Mouse (Mus musculus) cerebellum, postnatal 25 days (tissue): ENCODE results near the gene Inha.
A peak's percentile ranks its signal among the peaks of the same experiment; 100 is the strongest.

Experiments used
- DNase-seq, 2 experiments: peaks; one replicate each; pipeline ENCODE4 v3.0.0; 2021; ENCODE audit warnings: mixed read lengths in 2 of 2

The Inha gene

DNA sequence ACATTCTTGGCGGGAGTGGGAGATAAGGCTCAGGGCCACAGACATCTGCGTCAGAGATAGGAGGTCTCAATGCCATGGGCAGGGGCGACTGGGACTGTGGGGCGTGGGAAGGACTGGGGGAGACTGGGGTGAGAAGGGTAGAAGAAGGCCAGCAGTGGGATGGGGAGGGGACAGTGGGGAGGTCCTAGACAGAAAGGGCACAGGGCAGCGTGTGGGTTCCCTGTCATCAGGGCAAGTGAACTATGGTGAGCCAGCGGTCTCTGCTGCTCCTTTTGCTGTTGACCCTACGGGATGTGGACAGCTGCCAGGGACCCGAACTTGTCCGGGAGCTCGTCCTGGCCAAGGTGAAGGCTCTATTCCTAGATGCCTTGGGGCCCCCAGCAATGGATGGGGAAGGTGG, at the start of gene Inha:
Gene Inha (plus strand): TSS at position 72 of the 400 bp plus-strand sequence.
- peak in 1 of 2 experiments; percentile 43 for DNase-seq

DNA sequence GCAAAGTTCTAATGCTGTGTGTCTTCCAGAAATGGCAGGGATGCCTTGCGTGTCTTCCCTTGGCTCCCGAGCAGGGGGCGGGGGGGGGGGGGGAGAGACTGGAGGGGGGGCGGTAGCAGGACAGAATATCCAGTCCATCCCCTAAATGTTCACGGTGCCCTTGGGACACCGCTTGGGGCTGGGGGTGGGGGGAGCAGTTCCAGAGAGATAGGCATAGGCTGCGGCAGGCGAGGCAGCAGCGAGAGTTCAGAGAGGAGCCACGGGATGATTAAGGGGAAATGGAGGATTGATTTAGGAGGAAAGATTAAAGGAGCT, 49.2 kb upstream of the Inha start:
- no peak for DNase-seq

DNA sequence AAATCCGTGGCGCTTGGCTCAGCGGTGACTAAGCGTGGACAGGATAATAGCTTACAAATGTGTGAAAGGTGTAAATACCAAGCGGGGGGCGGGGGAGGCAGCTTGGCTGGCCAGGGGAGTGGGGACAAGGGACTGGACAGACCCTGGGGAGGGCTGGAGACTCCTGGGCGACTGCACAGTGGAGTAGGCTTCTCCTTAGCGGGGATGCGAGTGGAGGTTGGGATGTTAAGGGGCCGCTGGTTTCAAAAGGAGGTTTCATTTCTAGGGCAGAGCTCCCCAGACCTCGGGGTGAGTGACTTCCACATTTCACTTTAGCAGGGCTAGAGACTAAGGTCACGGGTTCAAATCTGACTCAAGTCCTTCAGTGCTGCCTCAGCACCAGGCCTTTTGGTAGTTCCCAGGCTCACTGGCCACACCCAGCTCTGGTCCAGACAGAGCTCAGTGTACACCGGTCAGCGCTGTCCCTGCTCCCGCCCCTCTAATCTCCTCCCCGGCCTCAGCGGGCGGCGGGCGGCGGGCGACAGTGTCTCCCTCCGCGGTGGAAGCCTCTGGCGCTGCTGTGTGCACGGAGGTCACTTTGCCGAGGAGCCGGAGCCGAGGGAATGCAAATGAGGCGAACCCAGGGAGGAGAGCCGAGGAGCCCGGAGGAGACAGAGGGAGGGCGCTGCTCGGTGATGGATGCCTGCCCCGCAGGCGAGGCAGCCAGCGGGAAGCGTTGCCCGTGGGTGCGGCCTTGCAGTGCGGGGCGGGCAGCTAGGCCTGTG, 48.7 kb upstream of the Inha start:
- peak; percentile 59 for DNase-seq

DNA sequence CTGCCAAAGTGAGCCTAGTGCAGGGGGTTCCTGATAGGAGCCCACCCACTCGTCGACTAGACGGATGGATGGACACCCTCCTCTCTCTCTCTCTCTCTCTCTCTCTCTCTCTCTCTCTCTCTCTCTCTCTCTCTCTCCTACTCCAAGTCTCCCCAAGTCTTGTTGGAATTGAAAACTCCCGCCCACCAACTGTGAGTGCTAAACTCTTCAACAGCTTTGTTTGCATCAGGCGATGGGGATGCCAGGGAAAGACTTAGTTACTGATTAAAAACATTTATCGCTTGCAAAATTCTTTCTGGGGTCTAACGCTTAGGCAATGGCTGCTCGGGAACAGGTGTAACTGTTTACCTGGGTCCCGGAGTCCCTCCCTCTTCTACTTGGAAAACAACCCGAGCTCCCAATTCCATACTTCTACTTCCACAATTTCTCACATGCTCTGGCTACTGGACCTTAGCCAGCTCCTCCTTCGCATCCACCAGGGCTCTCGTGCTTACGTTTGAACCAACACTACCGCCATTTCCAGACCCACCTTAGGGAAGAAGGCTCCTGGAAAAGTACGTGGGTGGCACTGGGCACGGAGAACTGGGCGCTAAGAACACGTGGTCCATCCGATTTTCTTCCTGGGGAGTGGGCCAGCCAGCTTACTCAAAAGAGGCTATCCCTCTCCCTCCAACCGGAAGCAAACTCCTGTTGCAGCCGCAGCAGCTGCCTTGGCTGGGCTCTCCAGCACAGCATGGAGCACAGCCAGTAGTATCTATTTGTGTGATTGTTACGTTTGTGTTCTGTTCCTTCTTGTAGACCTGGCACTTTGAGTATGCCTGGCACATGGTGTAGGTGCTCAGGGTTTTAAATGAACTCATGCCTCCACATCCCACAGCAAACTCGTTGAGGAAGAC, 47.8 kb upstream of the Inha start:
- DNase-seq, result peak in 1 of 2 experiments; percentile 44

DNA sequence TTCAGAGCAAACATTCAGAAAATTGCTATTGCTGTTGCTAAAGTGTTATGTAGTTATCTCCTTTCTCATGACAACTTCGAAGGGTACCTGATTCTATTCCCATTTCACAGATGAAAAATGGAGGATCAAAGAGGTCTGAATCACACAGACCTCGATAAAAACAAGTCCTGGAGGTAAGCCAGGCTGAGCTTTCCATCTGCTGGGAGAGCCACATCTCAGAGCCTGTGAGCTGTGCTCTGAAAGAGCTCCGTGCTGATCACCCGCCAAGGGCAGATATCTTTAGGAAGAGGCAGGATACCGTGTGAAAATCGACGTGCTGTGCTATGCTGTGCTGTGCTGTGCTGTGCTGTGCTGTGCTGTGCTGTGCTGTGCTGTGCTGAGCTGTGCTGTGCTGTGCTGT, 46.6 kb upstream of the Inha start:
- peak; percentile 28 to 58 for DNase-seq

DNA sequence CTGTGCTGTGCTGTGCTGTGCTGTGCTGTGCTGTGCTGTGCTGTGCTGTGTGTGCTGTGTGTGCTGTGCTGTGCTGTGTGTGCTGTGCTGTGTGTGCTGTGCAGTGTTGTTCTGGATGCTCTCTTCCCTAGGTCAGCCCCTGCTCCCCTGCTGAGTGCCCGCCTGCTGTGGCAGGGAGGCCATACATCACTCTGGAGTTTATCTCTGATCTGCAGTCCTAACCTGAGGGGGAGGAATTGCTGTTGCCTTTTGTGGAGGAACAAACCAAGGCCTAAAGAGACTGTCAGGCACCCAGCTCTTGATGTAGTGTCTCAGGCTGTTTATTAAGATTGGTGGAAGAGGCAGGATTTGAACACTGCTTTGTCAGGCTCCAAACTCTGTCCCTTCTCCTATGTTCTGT, 44.2 kb upstream of the Inha start:
- DNase-seq, result no peak

DNA sequence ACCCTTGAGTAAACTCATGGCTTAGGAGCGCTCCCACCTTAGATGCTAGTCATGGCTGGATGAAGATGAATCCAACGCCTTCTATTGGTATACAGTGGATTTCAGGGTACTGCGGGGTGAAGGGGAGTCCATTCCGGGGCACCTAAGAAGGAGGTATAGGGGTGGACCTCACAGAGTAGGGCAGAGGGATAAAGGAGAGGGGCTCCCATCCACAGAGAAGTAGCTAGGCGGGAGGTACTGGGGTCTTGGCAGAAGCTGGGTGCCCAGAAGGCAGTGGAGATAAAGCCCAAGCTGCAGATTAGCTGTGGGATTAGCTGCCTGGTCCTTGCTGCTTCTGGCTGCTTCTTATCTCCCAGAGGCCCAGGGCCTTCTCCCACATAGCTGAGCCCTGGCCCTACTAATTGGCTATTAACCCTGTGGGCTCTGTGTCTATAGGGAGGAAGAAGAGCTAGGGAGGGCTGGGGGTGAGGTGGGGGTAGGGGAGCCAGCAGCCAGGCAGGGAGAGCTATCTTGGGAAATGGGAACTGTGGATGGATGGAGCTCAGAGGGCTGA, 43.1 kb upstream of the Inha start:
- DNase-seq, result no peak

DNA sequence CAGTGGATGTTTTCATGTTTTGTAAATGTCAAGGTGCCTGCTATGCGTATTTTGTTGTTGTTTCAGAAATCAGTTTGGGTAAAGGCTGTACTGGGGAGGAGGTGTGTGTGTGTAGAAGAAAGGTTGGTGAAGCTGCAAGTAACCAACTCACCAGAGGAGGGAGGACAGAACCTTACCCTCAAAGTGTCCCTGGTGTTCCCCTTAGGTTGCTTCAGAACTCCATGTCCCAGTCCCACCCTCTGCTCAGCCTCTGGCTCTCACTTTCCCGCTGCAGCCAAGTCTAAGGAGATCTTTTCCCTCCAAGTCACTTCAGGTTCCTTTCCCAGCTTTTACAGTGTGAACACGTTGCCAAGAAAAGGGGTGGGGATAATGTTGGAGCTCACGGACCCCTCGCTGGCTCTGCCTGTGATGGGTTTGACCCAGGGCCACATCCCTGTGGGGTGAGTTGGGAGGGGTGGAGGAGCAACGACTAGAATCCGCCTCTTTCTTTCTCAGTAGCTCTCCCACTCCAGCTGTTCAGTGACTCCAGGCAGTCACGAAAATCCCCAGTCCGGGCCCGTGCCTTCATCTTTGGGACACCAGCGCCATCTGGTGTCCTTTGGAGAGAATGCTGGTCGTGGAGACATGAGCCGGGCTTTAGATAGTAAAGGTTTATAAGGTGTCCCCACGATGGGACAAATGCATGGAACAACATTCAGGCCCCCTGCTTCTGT, 39.5 kb upstream of the Inha start:
- DNase-seq, result peak; percentile 89

DNA sequence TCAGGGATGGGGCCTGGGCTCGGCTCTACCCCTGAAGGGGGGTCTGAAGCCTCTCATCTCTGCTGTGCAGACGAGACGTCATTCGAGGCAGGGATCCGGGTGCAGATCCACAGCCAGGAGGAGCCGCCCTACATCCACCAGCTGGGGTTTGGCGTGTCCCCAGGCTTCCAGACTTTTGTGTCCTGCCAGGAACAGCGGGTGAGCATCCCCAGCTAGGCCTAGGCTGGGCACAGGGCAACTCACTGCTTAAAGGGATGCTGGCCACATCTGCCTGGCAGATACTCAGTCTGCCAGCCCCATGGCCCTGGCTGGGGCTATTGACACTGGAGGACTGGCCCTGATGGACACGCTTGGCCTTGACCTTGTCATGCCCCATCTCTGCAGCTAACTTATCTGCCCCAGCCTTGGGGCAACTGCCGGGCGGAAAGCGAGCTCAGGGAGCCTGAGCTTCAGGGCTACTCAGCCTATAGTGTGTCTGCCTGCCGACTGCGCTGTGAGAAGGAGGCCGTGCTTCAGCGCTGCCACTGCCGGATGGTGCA, 37.5 kb upstream of the Inha start:
- no peak for DNase-seq

DNA sequence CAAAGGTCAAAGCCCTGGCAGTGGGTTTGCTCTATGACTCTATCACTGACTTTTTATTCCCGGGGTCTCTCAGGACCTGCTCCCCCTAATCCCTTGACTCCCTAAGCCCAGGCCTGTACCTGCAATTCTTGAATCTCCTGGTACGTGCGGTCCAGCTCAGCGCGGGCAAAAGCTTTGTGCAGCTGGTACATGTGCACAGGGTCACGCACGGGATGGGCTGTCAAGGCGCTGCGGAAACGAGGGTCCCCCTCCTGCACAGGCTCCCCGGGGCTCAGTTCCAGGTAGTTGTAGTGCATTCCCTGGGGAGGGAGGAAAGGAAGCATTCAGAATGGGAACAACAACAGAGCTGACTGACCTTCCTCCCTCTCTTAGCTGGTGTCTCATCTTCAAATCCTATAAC, 30.4 kb upstream of the Inha start:
- no peak for DNase-seq

DNA sequence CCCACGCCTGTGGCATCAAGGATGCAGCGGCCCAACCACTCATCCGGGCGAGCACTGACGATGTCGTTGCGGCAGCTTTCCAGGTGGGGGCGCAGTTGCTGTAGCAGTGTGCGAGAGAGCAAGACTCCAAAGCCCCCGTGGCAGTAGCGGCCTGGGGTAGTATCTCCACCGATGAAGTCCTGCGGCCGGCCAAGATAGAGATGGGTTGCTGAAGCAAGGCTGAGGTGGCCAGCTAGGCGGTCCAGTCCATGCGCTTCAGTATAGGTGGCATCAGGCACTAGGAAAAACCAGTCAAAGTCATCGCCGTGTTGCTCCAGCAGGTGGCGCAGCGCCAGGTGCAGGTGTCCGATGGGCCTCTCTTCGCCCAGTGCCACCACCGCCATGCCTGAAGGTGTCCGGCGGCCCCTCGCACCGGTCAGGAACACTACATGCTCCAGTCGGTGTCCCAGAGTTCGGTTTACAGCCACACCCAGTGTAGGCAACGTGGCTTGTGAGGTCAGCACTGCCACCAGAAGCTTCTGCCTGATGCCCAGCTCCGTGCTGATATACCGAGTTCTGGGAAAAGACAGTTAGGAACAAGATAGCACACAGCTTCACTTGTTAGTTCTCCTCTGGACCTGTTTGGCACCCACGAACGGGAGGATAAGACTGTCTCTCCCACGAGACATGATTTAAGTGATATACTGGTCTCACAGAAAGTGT, 29.5 kb upstream of the Inha start:
- DNase-seq, result peak; percentile 97

DNA sequence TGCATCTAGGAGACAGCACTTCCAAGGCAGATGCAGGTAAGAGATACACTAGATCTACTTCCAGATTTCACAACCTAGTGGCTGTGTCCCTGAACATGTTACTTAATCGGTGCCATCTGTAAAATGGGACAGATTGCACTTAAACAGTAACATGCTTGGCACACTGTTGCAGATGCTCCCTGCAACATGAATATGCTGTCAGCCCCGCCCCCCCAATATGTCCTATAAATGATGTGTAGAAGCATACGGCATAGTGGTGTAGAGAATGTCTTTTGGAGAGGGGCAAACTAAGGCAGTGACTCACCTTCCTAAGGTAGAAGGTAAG, 28.9 kb upstream of the Inha start:
- DNase-seq, result no peak

DNA sequence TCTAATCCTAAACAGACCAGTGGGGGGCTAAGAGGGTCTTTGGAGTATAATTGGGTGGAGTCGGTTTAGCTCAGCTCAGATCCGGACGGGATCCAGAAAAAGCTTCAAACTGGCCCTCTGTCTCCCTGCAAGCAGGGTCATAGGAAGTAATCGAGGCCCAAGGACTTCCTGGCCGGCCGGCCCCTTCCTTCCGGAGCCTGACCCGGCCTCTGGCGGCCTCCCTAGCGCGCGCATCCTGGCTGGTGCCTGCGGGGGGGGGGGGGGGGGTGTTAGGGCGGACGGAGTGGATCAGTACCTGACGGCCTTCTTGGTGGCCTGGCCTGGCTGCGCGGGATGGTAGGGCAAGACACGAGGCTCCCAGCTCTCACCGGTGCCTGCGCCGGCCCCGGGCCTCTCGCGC, 28.4 kb upstream of the Inha start:
- no peak for DNase-seq

DNA sequence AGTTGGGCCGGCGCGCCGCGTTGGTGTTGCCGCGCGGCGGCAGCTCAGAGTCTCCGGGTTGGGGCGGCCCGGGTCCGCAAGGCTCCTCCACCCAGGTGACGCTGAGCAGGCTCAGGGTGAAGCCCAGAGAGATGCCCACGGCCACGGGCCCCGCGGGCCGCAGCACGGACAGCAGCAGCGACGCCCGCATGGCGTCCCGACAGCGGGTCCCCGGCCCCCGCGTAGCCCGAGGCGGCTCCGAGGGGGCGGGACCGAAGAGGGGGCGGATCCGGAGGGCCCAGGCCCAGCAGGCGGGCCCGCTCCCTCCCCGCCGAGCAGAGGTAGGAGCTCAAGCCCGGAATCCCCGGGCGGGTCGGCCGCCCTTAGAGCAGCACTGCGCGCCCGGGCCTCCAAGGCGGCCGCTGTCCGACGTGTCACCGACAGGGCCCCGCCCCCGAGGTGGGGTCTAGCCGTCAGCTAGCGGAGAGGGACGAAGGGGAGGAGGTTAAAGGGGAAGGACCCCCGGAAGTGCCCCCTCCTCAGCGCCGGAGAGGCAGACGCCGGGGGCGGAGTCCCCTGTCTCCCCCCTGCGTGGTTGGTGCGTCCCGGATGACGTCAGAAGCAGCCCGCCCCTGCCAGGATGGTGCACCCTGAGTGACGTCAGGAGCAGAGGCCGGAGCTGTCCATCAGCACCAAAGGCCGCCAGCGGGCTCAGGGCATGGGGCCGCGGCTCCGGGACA, 27.8 kb upstream of the Inha start, which contains the start of the genes Chpf and Tmem198:
Gene Chpf (minus strand): TSS at position 392 of the 719 bp plus-strand sequence.
Gene Tmem198 (plus strand): TSS at position 617 of the 719 bp plus-strand sequence.
- peak; percentile 98 for DNase-seq

DNA sequence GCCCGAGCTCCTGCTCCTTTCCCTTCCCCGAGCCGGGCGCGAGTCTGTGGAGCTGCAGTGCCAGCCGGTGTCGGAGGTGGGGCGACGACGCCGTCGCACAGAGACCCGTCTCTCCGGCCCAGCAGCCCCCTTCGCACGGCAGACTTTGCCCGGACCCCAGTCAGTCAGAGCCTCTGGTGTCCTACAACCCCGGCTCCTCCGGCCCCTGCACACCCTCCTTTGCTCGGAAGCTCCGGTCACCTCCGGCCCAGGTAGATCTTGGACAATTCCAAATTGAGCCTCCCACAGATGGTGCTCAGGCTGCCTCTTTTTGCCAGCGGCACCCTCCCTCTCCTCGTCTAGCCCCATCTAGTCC, 27.3 kb upstream of the Inha start:
- no peak for DNase-seq

DNA sequence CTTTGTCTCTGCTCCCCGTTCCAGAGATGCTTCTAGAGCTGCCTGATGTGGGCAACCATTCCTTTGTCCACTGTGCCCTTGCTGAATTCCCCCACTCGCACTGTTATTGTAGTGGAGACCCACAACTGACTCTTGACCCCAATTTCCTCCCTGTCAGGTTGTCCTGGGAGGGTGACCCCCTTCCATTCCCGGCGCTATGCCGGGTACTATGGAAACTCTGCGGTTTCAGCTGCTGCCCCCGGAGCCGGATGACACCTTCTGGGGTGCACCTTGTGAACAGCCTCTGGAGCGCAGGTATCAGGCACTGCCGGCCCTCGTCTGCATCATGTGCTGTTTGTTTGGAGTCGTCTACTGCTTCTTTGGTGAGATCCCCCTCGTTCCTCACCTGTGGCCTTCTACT, 26.8 kb upstream of the Inha start:
- DNase-seq, result peak; percentile 48 to 56

DNA sequence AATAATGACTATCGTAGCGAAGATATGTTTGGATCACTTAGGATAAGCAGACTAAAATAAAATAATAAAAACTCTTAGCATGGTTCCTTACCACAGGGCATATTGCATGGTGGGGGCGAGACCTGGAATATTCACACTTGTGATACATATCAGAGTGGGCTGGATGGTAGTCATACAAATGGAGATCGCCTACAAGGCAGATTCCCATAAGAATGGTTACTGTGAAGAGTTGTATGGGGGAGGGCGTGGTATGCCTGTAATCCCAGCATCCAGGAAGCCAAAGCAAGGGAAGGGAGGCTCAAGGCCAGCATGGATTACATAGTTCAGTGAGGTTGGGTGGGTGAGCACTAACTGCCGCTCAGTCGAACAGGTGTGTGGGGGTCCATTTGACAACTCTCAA, 26.1 kb upstream of the Inha start:
- no peak for DNase-seq

DNA sequence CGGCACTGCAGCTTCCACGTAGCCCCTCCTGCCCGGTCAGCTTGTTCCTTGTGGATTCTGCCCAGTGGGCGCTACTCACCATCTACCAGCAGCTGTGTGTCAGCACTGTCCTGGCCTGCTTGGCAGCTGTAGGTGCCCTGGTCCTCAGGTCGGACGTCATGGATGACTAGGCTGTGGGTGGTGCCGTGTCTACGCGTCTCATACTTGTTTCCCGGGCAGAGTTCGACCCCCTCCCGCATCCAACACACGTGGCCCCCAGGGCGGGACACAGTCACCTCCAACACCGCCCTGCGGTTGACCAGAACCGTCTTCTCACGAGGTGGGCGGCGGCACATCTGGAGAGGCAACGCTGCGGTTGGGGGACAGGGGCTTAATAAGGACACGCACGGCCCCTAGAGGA, 20.3 kb upstream of the Inha start:
- DNase-seq, result no peak

DNA sequence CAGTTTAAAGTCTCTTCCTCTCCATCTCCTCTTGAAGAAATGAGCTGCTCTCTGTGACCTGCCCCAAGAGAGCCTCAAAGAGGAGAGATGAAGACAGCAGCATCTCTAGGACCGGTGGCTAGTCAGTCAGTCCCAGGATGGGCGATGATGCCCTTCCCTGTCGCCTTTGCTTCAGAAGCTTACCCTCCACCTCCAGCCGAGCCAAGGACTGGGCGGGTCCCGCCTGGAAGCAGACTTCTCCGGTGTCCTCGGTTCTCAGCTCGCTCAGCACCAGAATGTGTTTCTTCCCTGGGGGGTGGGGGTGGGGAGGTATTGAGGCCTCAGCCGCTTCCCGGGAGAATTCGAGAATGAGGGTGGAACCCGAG, 19.9 kb upstream of the Inha start:
- peak; percentile 45 to 48 for DNase-seq

DNA sequence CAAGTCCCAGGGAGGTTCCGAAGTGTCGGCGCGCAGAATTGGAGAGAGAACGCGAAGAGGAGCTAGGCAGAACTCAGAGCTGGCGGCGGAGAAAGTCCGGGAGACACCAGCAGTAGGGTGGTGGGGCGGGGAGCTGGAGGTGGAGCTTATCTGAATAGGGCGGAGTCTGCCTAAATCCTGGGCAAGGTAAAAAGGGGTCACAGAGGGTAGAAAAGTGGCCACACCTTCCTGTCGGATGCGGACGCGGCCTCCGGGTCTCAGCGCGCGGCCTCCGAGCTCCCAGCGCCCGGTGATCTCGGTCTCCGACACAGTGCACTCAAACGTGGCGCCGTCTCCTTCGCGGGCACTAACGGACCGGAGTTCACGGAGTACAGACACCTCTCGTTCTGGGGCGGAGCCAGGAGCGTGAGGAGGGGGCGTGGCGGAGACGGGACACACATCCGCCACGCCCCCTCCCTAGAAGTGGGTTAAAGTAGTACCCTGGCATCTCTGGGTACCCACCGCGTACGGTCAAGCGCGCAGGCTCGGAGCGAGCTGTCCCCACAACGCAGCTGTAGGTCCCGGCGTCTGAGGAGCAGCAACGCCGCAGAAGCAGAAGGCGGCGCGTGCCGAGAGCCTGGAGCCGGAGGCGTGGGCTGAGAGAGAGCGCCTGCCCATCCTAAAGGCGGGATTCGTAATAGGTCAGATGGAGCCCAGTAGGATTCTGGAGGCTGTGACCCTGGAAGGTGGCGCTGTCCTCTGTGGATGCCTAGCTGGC, 19.3 kb upstream of the Inha start:
- peak; percentile 82 to 88 for DNase-seq
